Mouse (Mus musculus) myocyte (in vitro differentiated cells): ENCODE results near the gene Tmem42.

ENCODE experiments used
- CEBPB ChIP-seq: IDR thresholded peaks from 2 replicates; pipeline ENCODE4 v1.6.1; 2011; ENCODE audit warnings: mild to moderate bottlenecking, moderate library complexity; ENCODE audit not compliant: poor library complexity, insufficient read depth, severe bottlenecking
- MAX ChIP-seq: IDR thresholded peaks from one replicate; pipeline ENCODE4 v1.6.1; 2011; ENCODE audit warnings: low read depth, mild to moderate bottlenecking, control low read depth
- MYOG ChIP-seq, 3 experiments: IDR thresholded peaks; one replicate each; pipeline ENCODE4 v1.6.1; 2011; ENCODE audit warnings: control low read depth in 2 of 3, low read depth in 2 of 3, mild to moderate bottlenecking in 2 of 3; ENCODE audit not compliant: insufficient read length in 2 of 3, control insufficient read depth in 1 of 3, insufficient read depth in 1 of 3
- POLR2A ChIP-seq: IDR thresholded peaks from one replicate; pipeline ENCODE4 v1.6.1; 2011; ENCODE audit warnings: low read depth, mild to moderate bottlenecking, control low read depth, moderate library complexity; ENCODE audit not compliant: insufficient read length
- POLR2AphosphoS2 ChIP-seq: IDR thresholded peaks from one replicate; pipeline ENCODE4 v1.6.1; 2011; ENCODE audit warnings: low read depth, control low read depth; ENCODE audit not compliant: insufficient read length
- REST ChIP-seq: IDR thresholded peaks from one replicate; pipeline ENCODE4 v1.6.1; 2011; ENCODE audit warnings: mild to moderate bottlenecking, control low read depth, moderate library complexity; ENCODE audit not compliant: insufficient read depth, insufficient read length
- SRF ChIP-seq: IDR thresholded peaks from one replicate; pipeline ENCODE4 v1.6.1; 2011; ENCODE audit warnings: low read depth; ENCODE audit not compliant: control insufficient read depth, insufficient read length
- USF1 ChIP-seq: IDR thresholded peaks from one replicate; pipeline ENCODE4 v1.6.1; 2011; ENCODE audit warnings: low read depth, mild to moderate bottlenecking, control low read depth, moderate library complexity

GRCm38 (mm10) chr9:123004718-123005117 lies 16.4 kb upstream of the Tmem42 start:
- TF ChIP-seq POLR2A (no peak), MAX (no peak), CEBPB (no peak), MYOG (IDR thresholded peaks at IDR 0.05; ENCODE audit: control insufficient read depth in 1 of 3, insufficient read depth in 1 of 3, insufficient read length in 2 of 3, low read depth in 2 of 3) (no peak), REST (no peak), USF1 (no peak), POLR2AphosphoS2 (no peak), SRF (no peak)
